Mouse (Mus musculus) ovary, postnatal 14 days (tissue): Measurements from ENCODE around the gene Asb2.
A peak's percentile ranks its signal among the peaks of the same experiment; 100 is the strongest.

Experiments
- DNase-seq: peaks from one replicate; pipeline ENCODE4 v3.0.0; 2022; ENCODE audit warnings: low spot score

Asb2 gene

DNA sequence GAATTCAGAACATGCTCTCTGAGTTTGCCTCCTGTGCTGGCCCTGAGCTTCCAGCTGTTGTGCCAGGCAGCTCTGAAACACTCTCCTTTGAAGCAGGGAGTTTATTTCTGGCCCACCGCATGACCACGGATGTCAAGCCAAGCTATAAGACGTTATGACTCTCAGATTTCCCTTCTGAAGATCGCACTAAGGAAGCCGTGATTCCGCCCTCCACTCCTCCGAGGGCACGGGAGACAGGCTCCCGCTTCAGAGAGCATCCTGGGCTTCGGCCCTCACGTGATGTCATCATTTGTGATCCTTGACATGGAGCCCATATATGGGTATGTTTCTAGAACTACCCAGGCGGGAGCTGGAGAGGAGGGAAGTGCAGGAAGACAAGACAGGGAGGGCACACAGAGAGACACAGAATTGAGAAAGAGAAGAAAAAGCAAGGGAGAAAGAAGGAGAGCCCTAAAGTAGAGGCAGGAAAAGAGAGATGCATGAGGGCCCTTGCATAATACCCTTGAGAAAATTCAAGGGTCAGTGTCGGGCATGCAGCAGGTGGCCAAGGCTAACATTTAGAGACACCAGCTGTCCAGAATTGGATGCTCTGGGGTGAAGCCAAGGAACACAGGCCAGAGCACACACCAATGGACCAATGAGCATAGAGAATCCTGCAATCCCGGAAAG is at the start of gene Asb2:
Gene Asb2, minus strand, starts transcription at position 256 of the 669 bp plus-strand sequence.
- no peak for DNase-seq

DNA sequence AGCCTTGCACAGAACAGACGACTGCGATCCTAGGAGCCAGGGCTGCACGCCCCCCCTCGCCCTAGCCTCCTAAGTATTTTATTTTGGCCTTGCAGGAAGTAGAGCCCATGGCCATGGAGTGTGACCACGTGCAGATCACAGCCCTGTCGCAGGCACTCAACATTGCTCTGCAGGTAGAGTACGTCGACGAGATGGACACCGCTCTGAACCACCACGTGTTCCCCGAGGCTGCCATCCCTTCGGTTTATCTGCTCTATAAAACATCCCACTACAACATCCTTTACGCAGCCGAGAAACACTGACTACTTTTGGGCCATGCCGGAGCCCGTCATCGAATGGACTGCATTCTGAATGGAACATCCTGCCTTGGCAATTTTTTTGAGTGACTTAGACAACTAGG is 48.3 kb upstream of the Asb2 start:
- DNase-seq: no peak

DNA sequence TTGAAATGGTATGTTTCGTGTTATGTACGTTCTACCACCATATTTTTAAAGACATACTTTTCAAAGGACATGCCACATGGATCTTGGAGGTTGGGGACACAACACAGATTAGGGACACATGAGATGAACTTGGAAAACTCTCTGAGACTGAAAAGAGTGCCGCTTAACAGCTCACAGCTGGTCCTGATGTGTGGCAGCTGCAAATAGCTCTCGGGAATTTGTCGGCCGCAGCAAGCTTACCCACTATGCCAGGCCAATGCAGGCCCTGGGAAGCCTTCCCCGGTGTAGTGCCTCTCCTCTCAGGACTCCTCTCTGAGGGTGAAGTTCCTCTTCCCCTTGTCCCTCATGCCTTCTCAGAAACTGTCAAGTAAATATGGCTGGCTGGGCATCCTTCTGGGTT is 41.0 kb upstream of the Asb2 start:
- no peak for DNase-seq

DNA sequence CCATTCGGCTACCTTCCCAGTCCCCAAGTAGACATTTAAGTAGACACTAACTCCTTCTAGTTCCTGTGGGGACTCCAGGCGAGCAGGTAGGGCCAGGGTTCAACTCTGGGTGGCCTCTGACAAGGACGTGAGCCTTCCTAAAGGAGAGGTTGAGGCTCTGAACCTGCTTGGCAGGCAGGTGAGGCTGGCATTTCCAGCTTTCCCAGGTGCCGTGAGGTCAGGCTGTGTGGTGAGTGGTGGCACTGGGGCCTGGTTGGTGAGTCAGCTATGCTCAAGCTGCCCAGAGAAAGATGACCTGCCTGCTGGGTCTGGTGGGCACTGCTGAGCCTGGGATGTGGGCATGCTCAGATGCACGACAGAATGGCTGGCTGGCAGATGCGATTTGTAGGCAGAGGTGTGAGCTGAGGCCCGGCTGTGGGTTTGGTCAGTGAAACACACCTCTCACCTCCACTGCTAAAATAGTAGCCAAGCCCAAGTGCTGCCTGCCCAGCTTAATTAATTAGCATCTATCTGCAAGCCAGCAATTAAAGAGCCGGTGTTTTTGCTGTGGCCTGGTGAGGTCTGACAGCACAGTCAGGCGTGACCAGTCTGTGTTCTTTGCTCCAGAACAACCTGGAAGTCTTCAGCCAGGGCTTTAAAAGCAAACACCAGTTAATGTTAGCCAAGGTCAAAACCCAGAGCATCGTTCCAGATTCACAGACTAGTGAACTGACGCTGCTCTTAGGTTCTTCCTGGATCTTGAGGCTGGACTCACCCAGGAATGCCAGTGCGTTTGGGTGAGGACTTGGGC is 39.9 kb upstream of the Asb2 start:
- DNase-seq: no peak

DNA sequence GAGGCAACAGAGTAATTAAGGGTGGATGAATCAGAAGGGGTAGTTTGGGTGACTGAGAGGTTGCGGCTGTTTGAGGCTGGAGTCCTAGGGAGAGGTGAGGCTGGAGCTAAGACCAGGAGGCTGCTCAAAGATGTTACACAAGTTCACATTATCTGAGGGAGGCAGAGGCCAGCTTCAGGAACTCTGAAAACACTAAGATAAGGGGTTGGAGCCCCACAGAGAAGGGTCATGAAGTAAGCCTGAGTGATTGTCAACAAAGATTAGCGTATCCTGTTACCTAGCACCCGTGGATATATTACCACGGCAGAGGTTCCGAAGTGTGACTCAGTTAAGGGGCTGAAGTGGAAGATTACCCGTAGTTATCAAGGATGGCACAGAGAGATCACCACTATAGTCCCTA is 37.7 kb upstream of the Asb2 start:
- DNase-seq: no peak

DNA sequence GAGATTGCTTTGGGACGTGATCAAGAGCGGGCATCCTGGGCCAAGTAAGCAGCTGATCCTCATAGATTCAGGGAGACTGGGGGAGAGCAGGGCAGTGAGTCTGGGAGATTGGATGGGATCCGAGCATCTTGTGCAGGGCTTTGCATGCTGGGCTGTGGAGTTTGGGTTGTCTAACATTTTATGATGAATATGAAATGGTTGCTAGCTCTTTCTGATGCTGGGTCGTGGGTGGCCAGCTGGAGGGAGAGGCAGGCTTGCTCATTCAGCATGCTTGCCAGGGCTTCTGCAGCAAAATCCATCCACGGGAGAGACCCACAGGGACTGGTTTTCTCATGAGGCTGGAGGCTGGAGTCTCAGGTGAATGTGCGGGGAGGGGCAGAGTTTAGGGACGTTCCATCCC is 35.3 kb upstream of the Asb2 start:
- no peak for DNase-seq

DNA sequence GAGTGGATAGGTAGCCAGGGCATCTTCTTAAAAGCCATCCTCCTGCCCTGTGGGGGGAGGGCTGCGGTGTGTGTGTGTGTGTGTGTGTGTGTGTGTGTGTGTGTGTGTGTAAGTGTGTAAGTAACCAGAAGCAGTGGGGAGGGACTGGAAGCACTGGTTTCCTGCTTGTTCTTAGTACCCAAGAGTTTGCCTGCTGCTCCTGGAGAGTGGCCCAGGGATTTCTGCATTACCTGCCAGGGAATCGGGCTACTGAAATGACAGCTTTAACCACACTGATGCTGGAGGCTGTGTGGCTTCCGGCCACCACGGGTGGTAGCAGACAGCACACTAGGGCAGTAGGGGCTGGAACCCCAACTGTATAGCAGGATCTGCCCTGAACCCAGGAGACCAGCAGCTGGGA is 34.2 kb upstream of the Asb2 start:
- no peak for DNase-seq

DNA sequence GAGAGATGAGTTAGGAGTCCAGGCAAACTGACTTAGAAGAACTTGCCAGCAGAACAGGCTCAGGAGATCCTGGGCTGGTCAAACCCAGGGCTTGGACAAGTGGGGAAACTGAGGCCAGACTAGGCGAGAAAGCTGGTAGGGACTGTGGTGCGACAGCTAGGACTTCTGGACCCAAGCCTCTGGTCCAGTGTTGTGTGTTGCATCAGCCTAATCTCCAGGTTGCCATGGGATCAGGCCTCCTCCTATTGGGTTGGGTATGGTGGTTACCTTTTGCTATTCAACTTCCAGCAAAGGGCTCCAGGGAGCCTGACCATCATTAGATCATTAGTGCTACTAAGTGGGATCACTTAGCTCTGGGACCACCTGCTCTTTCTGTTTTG is 33.5 kb upstream of the Asb2 start:
- DNase-seq: no peak

DNA sequence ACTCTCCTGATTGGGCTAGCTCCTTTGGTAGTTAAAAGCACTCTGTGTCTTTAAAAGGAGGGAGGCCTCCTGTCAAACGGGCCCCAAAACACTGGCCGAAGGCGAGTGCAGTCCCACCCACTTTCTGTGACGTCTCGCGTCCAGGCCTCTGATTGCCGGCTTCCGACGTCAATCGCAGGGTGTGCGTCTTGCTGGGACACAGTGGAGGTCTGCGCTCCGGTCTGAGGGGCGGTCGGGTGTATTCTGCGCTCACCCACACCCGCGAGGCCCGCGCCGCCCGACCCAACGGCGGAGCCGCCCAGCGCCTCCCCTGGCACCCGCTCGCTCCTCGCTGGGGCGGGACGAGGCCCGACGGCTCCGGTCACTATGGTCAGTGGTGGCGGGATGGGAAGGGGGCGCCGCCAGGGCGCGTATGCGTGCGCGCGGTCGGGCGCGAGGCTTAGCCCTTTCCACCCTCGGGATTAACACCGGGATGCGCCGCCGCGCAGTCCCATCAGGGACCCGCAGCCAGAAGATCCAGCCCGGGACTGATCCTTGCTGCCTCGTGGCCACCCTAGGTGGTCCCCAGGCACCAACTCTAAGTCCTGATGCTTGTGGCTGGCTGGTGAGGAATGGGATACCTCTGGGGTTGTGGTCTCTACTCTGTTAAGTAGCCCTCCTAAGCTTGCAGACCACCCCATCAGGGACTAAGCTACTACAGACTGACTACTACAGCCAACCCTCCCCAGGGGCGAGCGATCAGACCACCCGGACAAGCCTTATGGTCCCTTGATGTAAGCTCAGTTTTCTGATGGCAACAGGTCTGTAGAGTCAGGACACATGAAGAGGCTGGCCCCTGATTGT is 32.9 kb upstream of the Asb2 start, which contains the start of gene Otub2:
Gene Otub2, plus strand, starts transcription at position 178 of the 843 bp plus-strand sequence.
- peak; percentile 94 for DNase-seq

DNA sequence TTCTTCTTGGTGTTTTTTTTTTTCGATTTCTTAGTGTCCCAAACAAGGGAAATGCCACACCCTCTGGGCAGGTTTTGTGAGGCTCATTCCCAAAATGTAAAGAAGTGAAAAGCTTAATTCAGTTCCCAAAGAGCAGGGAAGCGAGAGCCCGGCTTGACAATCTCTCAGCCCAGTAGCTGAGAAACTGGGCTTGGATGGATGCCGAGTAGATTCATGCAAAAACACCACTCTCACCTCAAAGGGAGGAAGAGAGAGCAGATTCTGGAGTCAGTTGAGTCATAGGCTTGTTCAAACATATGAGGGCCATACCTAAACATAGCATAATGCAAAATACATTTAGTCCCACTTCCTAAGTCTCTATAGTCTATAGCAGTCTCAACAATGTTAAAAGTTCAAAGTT is 24.4 kb upstream of the Asb2 start:
- DNase-seq: no peak

DNA sequence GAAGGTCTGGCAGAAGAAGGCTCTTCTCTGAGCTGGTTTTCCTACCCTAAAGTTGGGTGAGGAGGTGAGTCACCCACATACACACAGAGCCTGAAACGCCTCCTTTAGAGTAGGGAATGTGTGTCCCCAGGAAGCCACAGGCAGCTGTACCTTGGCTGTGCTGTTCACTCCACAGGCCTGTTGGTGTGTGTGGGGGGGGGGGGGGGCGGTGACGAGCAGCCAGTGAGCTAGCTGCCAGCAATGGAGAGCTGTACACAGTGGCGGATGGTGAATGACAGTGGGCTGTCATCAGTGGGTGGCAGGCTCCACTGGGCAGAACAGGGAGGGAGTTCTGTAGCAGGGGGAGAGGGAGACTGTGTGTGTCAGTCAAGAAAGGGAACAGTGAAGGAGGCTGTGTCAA is 21.0 kb upstream of the Asb2 start:
- DNase-seq: no peak

DNA sequence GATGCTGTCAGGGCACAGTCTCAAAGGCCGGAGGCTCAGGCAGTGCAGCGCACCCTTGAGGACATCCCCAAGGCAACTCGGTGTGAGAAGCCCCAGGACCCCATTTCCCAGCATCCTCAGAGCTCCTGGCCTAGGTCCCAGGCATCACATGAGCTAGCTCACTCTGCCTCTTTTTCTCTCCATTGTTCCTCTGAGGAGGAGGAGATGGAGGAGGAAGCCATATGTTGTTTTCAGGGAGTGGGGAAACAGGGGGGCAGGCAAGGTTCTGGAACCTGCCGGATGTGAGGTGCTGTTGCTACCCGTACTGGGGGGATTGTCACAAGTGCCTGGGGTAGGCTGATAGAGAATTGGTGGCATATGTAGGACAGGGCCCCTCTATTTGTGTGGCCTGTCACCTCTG is 20.3 kb upstream of the Asb2 start:
- no peak for DNase-seq

DNA sequence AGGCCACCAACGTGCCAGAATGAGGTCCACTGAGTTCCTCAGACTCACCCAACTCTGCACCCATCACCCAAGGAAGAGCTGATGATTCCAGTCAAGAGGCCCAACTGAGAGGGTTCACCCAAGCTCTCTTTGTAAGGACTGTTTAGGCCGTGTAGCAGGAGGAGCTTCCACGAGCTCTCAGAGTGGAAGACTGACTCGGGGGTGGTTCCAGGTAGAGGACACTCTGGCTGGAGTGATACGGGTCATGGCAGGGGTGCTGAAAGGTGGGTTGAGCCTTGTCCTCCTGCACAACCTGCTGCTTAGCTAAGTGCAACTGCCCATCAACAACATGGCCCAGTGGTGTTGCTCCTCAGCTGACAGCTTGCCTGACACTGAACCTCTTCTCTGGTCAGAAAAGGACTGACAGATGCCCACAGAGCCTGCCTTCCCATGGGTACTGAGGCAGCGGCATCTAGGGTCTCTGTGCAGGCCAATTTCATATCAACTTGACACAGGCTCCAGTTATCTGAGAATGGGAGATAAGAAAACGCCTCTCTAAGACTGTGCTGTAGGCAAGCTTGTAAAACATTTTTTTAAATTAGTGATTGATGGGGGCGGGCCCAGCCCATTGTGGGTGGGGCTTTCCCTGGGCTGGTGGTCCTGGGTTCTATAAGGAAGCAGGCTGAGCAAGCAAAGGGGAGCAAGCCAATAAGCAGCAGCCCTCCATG is 17.9 kb upstream of the Asb2 start:
- DNase-seq: no peak

DNA sequence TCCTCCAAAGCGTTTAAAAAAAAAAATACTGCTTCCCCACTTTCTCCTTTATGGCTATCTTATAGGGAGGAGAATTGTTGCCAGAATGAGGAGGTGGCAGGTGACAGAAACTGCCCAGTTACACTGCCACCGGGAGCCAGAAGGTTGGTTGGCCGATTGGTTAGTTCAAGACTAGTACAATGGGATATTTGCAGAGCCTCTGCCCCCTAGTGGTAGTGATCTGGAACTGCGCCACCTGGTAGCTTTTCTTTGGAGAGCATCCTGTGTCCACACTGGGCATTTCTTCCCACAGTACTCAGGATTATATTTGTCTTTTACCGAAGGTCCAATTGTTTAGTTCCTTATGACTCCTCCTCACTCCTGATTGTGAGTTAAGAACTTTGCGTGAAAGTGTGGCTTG is 15.9 kb upstream of the Asb2 start:
- peak; percentile 39 for DNase-seq

DNA sequence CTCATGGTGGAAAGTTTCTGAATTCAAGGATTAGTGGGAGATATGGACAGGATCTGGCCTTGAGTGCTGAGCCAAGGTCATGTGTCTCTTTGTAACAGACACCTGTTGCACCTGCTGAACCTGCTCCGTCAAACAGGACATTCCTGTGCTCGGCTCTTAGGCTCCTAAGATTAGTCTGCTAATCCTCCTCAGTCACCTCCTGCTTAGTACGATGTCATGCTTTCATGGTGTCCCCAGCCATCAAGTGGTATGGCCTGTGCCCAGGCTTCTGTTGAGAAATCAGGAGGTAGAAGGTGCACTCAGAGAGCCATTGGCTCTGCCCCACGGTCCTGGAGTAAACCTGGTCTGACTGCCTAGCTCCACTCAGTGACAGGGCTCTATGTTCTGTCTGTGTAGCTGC is 15.1 kb upstream of the Asb2 start:
- no peak for DNase-seq

DNA sequence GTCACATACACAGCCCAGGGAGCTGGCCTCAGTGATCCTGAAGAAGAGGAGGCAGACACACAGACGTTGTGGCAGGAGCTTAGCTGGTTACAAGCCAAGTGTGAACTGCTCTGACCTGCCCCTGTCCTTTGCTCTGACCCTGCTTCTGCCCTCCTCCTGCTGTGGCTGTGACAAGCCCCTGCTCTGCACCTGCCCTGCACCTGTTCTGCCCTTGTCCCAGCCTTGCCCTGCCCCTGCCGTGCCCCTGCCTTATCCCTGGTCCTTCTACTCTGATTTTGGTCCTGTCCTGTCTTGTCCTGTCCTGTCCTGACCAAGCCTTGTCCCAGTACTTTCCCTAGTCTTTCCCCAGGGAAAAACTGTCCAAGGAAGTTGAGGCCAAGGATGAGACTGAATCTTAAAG is 13.0 kb upstream of the Asb2 start:
- DNase-seq: no peak

DNA sequence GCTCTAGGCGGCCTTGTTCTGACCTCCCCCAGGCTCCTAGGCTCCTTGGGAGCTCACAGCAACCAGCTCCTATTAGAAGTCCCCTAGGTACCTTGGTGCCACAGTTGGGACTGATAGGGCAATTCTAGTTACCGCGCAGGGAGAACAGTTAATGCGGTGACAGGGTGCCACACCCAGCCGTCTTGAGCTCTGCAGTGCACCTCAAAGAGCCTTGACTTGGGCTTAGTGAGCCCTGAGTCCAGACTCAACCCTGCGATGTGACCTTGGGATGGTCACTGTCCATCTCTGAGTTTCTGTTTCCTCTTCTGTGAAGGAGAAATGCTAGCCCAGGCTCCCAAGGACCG is 12.5 kb upstream of the Asb2 start:
- no peak for DNase-seq

DNA sequence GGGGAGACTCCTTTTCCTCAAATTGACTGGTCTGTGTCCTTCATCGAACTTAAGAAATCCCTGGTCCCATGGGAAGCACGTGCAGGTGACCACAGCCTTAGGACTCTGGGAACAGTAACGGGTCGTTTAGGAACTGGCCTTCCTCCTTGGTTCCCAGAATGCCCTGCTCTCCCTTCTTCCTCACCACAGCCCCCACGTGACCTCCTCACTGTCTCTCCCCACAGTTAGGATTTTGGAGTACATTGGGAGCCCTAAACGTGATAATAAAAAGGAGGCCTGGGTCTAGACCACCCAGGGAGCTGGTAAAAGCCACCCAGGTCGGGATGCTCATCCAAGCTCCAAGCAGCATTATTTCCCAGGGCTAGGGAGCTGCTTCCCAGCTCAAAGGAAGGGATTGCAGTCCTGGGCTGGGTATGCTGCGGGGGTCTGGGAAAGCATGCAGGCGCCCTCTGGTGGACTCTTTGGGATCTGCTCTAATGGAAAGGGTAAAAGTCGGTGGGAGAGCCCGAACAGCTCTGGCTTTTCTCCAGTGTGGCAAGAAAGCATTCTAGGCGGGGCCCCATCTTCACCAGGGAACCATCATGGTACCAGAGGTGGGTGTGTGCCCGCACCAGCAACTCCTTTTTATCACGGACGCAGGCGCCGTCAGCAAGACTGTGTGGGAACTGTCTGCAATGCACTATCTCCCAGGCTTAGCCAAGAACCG is 12.0 kb upstream of the Asb2 start:
- DNase-seq: peak; percentile 72

DNA sequence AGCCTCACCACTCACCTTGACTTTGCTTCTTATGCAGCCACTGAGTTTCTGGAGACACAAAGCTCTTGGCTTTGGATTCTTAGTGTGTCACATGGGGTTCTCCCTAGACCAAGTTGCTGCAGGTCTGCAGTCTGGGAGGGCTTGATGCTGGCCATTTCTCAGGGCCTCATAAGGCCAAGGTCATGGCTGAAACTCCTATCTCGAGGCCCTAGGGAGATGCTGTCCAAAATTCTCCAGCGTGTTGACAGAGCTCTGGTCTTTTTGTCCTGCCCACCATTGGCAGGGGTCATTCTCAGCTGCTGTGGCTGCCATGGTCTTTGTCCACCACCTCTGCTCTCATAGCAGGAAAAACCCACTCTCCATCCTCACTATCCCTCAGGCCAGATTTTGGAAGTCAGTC is 11.4 kb upstream of the Asb2 start:
- no peak for DNase-seq

DNA sequence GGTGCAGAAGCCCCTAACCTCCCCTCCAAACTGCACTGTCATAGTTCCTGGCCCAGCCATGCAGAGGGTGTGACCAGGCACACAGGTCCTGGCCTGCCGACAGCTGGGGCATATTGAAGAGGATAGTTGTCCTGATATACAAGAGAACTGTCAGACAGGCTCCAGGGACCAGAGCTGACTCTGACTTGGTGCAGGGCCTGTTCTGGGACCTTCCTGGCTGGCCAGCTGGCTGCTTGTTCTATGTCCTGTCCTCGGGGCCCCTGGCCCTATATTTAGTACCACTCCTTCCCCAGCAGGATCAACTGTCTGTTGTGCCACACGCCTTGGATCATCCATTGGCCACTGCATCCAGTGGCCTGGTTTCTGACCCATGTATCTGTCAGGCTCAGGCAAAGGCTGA is 6.5 kb upstream of the Asb2 start:
- DNase-seq: no peak

DNA sequence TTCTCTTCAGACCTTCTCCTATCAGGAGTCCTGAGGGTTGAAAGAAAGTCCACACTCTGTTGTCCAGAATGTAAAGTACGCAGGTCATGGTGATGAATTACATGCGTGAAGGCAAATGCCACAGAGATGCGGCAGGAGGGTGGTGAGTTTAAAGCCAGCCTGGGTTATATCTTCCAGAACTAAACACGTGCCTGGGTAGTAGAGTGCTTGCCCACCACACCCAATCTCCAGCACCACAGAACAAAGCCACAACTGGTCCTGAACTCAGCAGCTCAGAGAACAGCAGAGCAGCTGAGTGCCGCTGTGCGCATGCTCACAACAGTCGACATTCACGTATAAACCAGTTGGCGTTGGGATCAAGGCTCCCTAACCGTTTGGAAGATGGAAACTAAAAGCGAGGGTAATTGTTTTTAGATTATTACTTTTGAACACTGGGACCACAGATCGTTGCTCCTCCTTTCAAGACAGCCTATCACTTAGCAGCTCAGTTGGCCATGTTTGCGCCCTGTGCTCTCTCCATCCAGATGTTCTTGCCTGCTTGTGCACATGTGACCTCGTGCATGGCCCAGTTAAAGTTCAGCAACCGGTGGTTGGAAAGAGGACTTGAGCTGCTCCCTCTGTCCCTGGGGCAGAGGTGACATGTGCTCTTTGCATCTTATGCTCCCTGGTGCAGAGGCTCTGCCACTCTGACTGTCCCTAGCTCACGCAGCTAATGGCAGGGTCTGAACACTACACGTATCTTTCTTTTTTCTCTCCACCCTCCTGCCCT is 5.9 kb upstream of the Asb2 start:
- no peak for DNase-seq
